Mouse (Mus musculus): ENCODE measurements around the gene Ap2b1.

DNA sequence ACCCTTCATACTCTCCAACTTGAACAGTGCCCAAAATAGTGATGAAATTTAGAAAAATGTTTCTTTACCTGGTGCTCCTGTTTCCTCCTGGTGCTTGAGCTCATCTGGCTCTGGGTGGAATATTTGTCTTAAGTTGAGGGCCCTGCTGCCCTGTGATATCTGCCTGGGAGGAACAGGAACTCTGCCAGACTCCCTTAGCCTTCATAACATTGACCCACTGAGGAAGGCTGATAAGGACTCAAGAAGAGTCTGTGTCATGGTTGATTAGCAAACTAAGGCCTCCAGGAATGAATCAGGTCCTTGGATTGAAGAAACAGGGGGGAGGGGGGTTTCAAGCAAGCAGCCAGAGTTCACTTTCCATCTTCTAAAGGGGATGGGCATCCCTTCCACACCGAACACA, 12.3 kb upstream of the Ap2b1 start, which contains the start of gene Slfn14:
- no peak for TF ChIP-seq CEBPB (IDR thresholded peaks at IDR 0.05; ENCODE audit: insufficient read depth, poor library complexity, severe bottlenecking)
- TF ChIP-seq POLR2AphosphoS2 (IDR thresholded peaks at IDR 0.05; ENCODE audit: insufficient read length, low read depth), result no peak
- no peak for TF ChIP-seq MYOG (IDR thresholded peaks at IDR 0.05; ENCODE audit: control insufficient read depth in 1 of 3, insufficient read depth in 1 of 3, insufficient read length in 2 of 3, low read depth in 2 of 3)
- no peak for TF ChIP-seq SRF (IDR thresholded peaks at IDR 0.05; ENCODE audit: control insufficient read depth, insufficient read length, low read depth)
- no peak for TF ChIP-seq MAX (IDR thresholded peaks at IDR 0.05; ENCODE audit: low read depth)
- TF ChIP-seq POLR2A (IDR thresholded peaks at IDR 0.05; ENCODE audit: insufficient read length, low read depth), result no peak
- TF ChIP-seq E2F4 (IDR thresholded peaks at IDR 0.05; ENCODE audit: insufficient read depth), result no peak
- TF ChIP-seq TCF3 (IDR thresholded peaks at IDR 0.05; ENCODE audit: insufficient read length, low read depth), result no peak
- no peak for TF ChIP-seq REST (IDR thresholded peaks at IDR 0.05; ENCODE audit: insufficient read depth, insufficient read length)
- no peak for TF ChIP-seq TCF12 (IDR thresholded peaks at IDR 0.05; ENCODE audit: insufficient read depth, poor library complexity, severe bottlenecking)
